Mouse (Mus musculus) midbrain, postnatal 0 days (tissue): ENCODE results near the gene Cyp2t4. TPM values are rescaled to one million over a fixed set of nuclear protein-coding genes. Genes with fewer than 3 reads are reported as not detected.
A peak's percentile ranks its signal among the peaks of the same experiment; 100 is the strongest.

ENCODE experiments used
- ATAC-seq: fragments of 200-750 bp; cut with Nextera tagmentation; 2 replicates; pipeline ENCODE4 v1.8.0; 2017; ENCODE audit warnings: moderate number of reproducible peaks, mild to moderate bottlenecking, moderate TSS enrichment, moderate library complexity; ENCODE audit not compliant: low FRiP score
- DNase-seq: peaks from one replicate; pipeline ENCODE4 v3.0.0-alpha.2; 2015; ENCODE audit warnings: low spot score
- H3K27ac ChIP-seq: fragments of 300-500 bp; sonication (generic); 2 replicates; pipeline ENCODE4 v1.5.1; 2014; ENCODE audit warnings: low read depth, mild to moderate bottlenecking, low read length, mixed read lengths
- H3K27me3 ChIP-seq: fragments of 300-500 bp; sonication (generic); 2 replicates; pipeline ENCODE4 v1.6.1; 2014; ENCODE audit warnings: low read length, control low read depth, mixed read lengths; ENCODE audit not compliant: insufficient read depth
- H3K36me3 ChIP-seq: fragments of 300-500 bp; sonication (generic); 2 replicates; pipeline ENCODE4 v1.6.1; 2014; ENCODE audit warnings: low read length, control low read depth, mixed read lengths; ENCODE audit not compliant: insufficient read depth
- H3K4me1 ChIP-seq: fragments of 300-500 bp; sonication (generic); 2 replicates; pipeline ENCODE4 v1.6.1; 2014; ENCODE audit warnings: mild to moderate bottlenecking, control low read depth, antibody characterized with exemption, low read length, mixed read lengths; ENCODE audit not compliant: insufficient read depth
- H3K4me2 ChIP-seq: fragments of 300-500 bp; sonication (generic); 2 replicates; pipeline ENCODE4 v1.6.1; 2014; ENCODE audit warnings: low read depth, mild to moderate bottlenecking, low read length, mixed read lengths; ENCODE audit not compliant: poor library complexity, severe bottlenecking
- H3K4me3 ChIP-seq: fragments of 300-500 bp; sonication (generic); 2 replicates; pipeline ENCODE4 v1.5.1; 2014; ENCODE audit warnings: low read depth, mild to moderate bottlenecking, low read length, moderate library complexity
- H3K9ac ChIP-seq: fragments of 300-500 bp; sonication (generic); replicated peaks from 2 replicates; pipeline ENCODE4 v1.6.1; 2014; ENCODE audit warnings: mild to moderate bottlenecking, low read length, moderate library complexity, mixed read lengths; ENCODE audit not compliant: poor library complexity, severe bottlenecking
- H3K9me3 ChIP-seq: fragments of 300-500 bp; sonication (generic); 2 replicates; pipeline ENCODE4 v1.6.1; 2016; ENCODE audit warnings: low read length, control low read depth
- CTCF ChIP-seq: IDR thresholded peaks from 2 replicates; pipeline ENCODE4 v1.5.1; 2016; ENCODE audit warnings: antibody characterized with exemption, mild to moderate bottlenecking
- WGBS: fragments of 180-500 bp; shearing (Covaris S2); extraction: QIAGEN DNeasy Blood & Tissue Kit; methylation state at CpG from one replicate; pipeline ENCODE4 v1.1.7; 2014; 5-methylcytosine and 5-hydroxymethylcytosine counted together
- polyA plus RNA-seq: library from polyadenylated mRNA; unstranded; fragments of >200 nt; fragmentation: Nextera tagmentation; extraction: Ambion mirVana; gene quantifications from 2 replicates; pipeline ENCODE4 v1.2.1, GENCODE M21; 2015
- total RNA-seq: library from RNA; depleted of rRNA; stranded (reverse); fragments of >200 nt; gene quantifications from 2 replicates; pipeline ENCODE4 v1.2.3, GENCODE M21; 2014

The Cyp2t4 gene
- total and polyA plus RNA-seq, 2 experiments from 2014 or later, result 0.30 TPM; not detected in 1

DNA sequence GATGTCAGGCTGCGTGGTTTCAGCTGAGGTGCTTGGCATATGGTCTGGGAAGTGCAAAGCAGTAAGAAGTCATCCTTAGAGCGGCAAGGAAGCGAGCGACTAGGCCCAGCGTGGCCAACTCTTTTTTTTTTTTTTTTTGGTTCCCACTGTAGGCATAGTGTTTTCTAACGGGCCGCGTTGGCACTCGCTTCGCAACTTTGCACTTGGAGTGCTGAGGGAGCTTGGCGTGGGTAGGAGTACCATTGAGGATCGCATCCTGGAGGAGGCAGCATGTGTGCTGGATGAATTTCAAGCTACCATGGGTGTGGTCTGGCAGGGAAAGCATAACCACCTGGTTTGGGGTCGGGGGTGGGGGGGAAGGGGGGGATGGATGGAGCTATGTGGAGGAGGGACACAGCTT lies 2.5 kb downstream of the Cyp2t4 start:
- TF ChIP-seq CTCF, result no peak
- no peak overlapping the region for H3K4me3 ChIP-seq

DNA sequence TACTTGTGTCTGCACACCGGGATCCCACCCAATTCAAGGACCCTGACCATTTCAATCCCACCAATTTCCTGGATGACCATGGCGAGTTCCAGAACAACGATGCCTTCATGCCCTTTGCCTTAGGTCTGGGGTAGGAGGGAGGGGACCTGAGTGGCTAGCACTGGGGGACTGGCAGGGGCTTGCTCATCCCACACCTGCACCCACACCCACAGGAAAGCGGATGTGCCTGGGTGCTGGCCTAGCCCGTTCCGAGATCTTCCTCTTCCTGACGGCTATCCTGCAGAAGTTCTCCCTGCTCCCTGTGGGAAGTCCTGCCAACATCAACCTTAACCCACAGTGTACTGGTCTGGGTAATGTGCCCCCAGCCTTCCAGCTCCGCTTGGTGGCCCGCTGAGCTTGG lies 4.7 kb downstream of the Cyp2t4 start:
- Histone ChIP-seq H3K4me2 (no peak overlapping the region), H3K4me3 (no peak overlapping the region), H3K27ac (no peak overlapping the region), H3K4me1 (peaks cover 8% of the 10 kb centered on the region), H3K27me3 (no peaks in the 10 kb centered on the region), H3K36me3 (peaks cover 17% of the 10 kb centered on the region), H3K9ac (no peak overlapping the region), H3K9me3 (no peaks in the 10 kb centered on the region)
- DNase-seq (no peak), ATAC-seq (no peak)
- no peak for TF ChIP-seq CTCF
- WGBS, result 96% methylated on average over 9 of the region's 9 CpGs

More for the DNA sequence above, 2.5 kb downstream of the Cyp2t4 start:
- H3K9me3 ChIP-seq, result no peaks in the 10 kb centered on the region
- 84% methylated on average over 13 of the region's 13 CpGs for WGBS
- peaks cover 17% of the 10 kb centered on the region for H3K36me3 ChIP-seq
- DNase-seq (no peak), ATAC-seq (no peak)
- H3K27ac ChIP-seq, result no peak overlapping the region
- peaks cover 4% of the 10 kb centered on the region for H3K4me1 ChIP-seq
- H3K9ac ChIP-seq, result no peak overlapping the region
- H3K27me3 ChIP-seq, result no peaks in the 10 kb centered on the region
- no peak overlapping the region for H3K4me2 ChIP-seq

DNA sequence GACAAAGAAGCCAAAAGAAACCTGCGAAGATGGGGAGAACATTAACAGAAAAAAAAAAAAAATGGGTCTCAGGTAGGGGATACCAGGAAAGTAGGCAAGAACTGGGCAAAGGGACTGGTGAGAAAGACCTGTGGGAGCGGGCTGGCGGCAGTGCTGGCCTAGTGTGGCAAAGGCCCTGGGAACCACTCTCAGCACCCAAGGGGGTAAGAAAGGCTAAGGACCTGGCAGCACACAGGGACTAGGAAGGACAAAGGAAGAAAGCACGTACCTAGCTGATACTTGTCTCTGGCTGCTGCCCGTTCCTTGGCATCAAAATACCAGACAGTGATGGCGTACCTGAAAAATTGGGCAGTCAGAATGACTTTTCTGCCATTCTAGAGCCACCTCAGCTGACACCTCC lies 5.7 kb downstream of the Cyp2t4 start:
- Histone ChIP-seq H3K4me1 (peaks cover 18% of the 10 kb centered on the region), H3K9me3 (no peaks in the 10 kb centered on the region), H3K9ac (no peak overlapping the region), H3K4me3 (no peak overlapping the region), H3K27me3 (no peaks in the 10 kb centered on the region), H3K4me2 (no peak overlapping the region), H3K27ac (no peak overlapping the region), H3K36me3 (peaks cover 20% of the 10 kb centered on the region)
- DNase-seq, result no peak
- TF ChIP-seq CTCF, result no peak
- no peak for ATAC-seq
- WGBS, result 96% methylated on average over 6 of the region's 6 CpGs

DNA sequence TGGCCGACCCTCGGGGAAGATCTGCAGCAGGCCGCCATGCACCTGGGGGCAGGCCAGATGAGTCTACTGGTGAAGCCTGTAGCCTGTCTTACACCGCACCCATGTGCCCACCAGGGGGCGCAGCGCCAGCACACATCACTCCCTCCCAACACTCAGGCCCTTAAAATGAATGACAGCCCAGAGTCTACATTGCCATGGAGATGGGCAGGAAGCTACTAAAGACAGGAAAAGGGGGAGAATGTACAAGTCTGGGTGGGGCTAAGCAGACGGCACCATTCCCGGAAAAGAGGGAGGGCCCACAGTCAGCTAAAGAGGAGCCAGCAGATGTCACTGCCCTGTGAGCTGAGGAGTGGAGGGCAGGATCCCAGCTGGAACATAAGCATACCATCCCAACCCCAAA lies 6.4 kb downstream of the Cyp2t4 start:
- Histone ChIP-seq H3K27ac (0 out of 2 replicates have a peak overlapping the region, but pooled peaks have one; percentile 18), H3K9ac (no peak overlapping the region), H3K9me3 (no peaks in the 10 kb centered on the region), H3K4me1 (peaks cover 22% of the 10 kb centered on the region), H3K27me3 (no peaks in the 10 kb centered on the region), H3K4me2 (no peak overlapping the region), H3K4me3 (no peak overlapping the region), H3K36me3 (peaks cover 25% of the 10 kb centered on the region)
- TF ChIP-seq CTCF, result peak; percentile 99
- peak; percentile 89 for ATAC-seq
- 20% methylated on average over 8 of the region's 8 CpGs for WGBS
- DNase-seq, result peak; percentile 94

DNA sequence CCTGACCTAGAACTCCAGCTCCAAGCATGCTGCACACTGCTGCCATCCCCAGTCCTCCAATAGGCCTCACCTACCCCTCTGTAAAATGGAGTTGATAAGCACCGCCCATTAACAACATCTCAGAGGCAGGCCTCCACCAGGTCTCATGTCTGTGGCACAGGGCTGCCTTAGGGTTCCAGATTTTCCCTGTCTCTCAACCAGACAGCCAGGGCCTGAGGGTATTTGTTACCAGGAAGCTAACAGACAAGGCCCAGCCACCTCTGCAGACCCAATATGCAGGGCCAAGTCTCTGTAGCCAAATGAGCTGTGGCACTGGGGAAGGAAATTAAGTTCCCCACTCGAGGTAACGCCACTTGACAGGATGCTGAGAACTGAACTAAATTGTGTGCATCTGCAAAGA lies 7.4 kb downstream of the Cyp2t4 start:
- Histone ChIP-seq H3K4me3 (no peak overlapping the region), H3K9ac (no peak overlapping the region), H3K4me2 (no peak overlapping the region), H3K27me3 (no peaks in the 10 kb centered on the region), H3K27ac (no peak overlapping the region), H3K4me1 (peaks cover 29% of the 10 kb centered on the region), H3K9me3 (no peaks in the 10 kb centered on the region), H3K36me3 (peaks cover 25% of the 10 kb centered on the region)
- WGBS, result 93% methylated on average over 3 of the region's 3 CpGs
- TF ChIP-seq CTCF, result no peak
- ATAC-seq (no peak), DNase-seq (no peak)

DNA sequence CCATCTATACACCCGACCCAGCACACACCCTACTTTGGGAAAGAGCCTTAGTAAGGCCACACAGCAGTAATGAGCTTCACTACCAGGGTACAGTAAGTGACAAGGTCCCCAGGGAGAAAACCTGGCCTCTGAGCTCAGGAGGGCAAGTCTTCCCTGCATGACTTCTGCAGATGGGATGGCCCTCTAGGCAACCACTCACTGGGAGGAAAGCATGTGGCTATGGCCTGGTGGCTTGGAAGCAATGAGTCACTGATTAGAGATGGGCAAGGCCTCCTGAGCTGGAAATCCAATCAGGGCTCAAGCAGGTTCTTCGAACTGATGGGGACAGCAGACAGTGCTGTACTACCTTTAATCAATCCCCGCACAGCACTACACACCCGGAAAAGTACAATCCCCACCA lies 8.2 kb downstream of the Cyp2t4 start:
- Histone ChIP-seq H3K27ac (no peak overlapping the region), H3K4me1 (peaks cover 29% of the 10 kb centered on the region), H3K9ac (no peak overlapping the region), H3K27me3 (no peaks in the 10 kb centered on the region), H3K4me2 (no peak overlapping the region), H3K36me3 (peaks cover 25% of the 10 kb centered on the region), H3K9me3 (no peaks in the 10 kb centered on the region), H3K4me3 (no peak overlapping the region)
- WGBS, result 92% methylated on average over 4 of the region's 4 CpGs
- ATAC-seq (no peak), DNase-seq (no peak)
- no peak for TF ChIP-seq CTCF
